Mouse (Mus musculus) heart, embryonic 11.5 days (tissue): ENCODE results near the gene Mns1. TPM values are rescaled to one million over a fixed set of nuclear protein-coding genes. Genes with fewer than 3 reads are reported as not detected.
A peak's percentile ranks its signal among the peaks of the same experiment; 100 is the strongest.
"Not testable (repeated sequence)": the region's sequence is repeated elsewhere in the genome, so short reads cannot be mapped to it uniquely, and the experiment has no call there.

Experiments
- ATAC-seq: fragments of 200-750 bp; cut with Nextera tagmentation; replicated peaks from 2 replicates; pipeline ENCODE4 v1.8.0; 2017; ENCODE audit warnings: moderate library complexity; ENCODE audit not compliant: insufficient number of reproducible peaks, low FRiP score, low TSS enrichment
- H3K27ac ChIP-seq: fragments of 300-500 bp; sonication (generic); 2 replicates; pipeline ENCODE4 v1.5.1; 2014; ENCODE audit warnings: mild to moderate bottlenecking, low read depth, low read length
- H3K27me3 ChIP-seq: fragments of 300-500 bp; sonication (generic); 2 replicates; pipeline ENCODE4 v1.6.1; 2014; ENCODE audit warnings: mild to moderate bottlenecking, low read length, mixed read lengths; ENCODE audit not compliant: control insufficient read depth, insufficient read depth
- H3K36me3 ChIP-seq: fragments of 300-500 bp; sonication (generic); 2 replicates; pipeline ENCODE4 v1.6.1; 2014; ENCODE audit warnings: mild to moderate bottlenecking, low read length, moderate library complexity, mixed read lengths; ENCODE audit not compliant: control insufficient read depth, insufficient read depth
- H3K4me1 ChIP-seq: fragments of 300-500 bp; sonication (generic); 2 replicates; pipeline ENCODE4 v1.6.1; 2014; ENCODE audit warnings: low read length; ENCODE audit not compliant: control insufficient read depth, insufficient read depth
- H3K4me2 ChIP-seq: fragments of 300-500 bp; sonication (generic); 2 replicates; pipeline ENCODE4 v1.6.1; 2014; ENCODE audit warnings: mild to moderate bottlenecking, moderate library complexity
- H3K4me3 ChIP-seq: fragments of 300-500 bp; sonication (generic); 2 replicates; pipeline ENCODE4 v1.5.1; 2014; ENCODE audit warnings: low read depth, low read length
- H3K9ac ChIP-seq: fragments of 300-500 bp; sonication (generic); 2 replicates; pipeline ENCODE4 v1.6.1; 2014; ENCODE audit warnings: mild to moderate bottlenecking, low read depth, low read length, moderate library complexity
- H3K9me3 ChIP-seq: fragments of 300-500 bp; sonication (generic); replicated peaks from 2 replicates; pipeline ENCODE4 v1.6.1; 2016; ENCODE audit warnings: low read length; ENCODE audit not compliant: control insufficient read depth
- WGBS: fragments of 180-500 bp; shearing (Covaris S2); extraction: QIAGEN DNeasy Blood & Tissue Kit; methylation state at CpG from one replicate; pipeline ENCODE4 v1.1.7; 2014; ENCODE audit not compliant: insufficient replicate concordance; 5-methylcytosine and 5-hydroxymethylcytosine counted together
- polyA plus RNA-seq: library from polyadenylated mRNA; unstranded; fragments of >200 nt; fragmentation: Nextera tagmentation; extraction: Ambion mirVana; gene quantifications from 2 replicates; pipeline ENCODE4 v1.2.1, GENCODE M21; 2014

The Mns1 gene
- polyA plus RNA-seq, 1 experiment from 2014 or later: 25.7 TPM

GRCm38 (mm10) chr9:72401769-72402168 is 36.0 kb upstream of the Mns1 start:
- not testable (repeated sequence) for H3K4me3 ChIP-seq, H3K36me3 ChIP-seq, H3K4me1 ChIP-seq, H3K9me3 ChIP-seq, H3K27ac ChIP-seq, H3K4me2 ChIP-seq, H3K9ac ChIP-seq, H3K27me3 ChIP-seq, ATAC-seq
- WGBS: 73% methylated on average over 4 of the region's 4 CpGs

DNA sequence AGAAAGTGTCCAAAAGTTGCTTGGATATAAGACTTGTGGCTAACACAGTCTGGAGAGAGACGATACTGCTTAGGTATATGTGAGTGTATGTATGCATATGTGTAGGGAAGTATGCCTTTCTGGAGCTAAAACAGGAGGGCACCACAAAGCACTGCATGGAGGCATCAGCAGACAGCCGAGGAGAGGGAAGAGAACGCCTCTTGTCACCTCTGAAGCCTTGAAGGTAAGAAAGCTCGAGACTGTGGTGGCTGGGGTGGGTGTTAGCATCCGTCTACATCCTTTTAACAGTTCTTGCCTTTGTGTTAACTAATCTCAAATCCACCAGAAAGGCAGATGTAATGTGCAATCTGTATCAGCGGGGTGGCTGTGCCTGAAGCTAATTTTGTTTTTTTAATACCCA is 34.4 kb upstream of the Mns1 start:
- Histone ChIP-seq H3K27me3 (no peaks in the 10 kb centered on the region), H3K4me3 (no peak overlapping the region), H3K9ac (no peak overlapping the region), H3K9me3 (no peaks in the 10 kb centered on the region), H3K4me1 (no peaks in the 10 kb centered on the region), H3K36me3 (no peaks in the 10 kb centered on the region), H3K27ac (no peak overlapping the region), H3K4me2 (no peak overlapping the region)
- ATAC-seq: no peak
- WGBS: 66% methylated on average over 6 of the region's 6 CpGs

- no peak overlapping the region for H3K9ac ChIP-seq
- no peaks in the 10 kb centered on the region for H3K9me3 ChIP-seq
- H3K27ac ChIP-seq: no peak overlapping the region
- no peaks in the 10 kb centered on the region for H3K36me3 ChIP-seq
- no peak overlapping the region for H3K4me3 ChIP-seq
- H3K4me1 ChIP-seq: peaks cover under 1% of the 10 kb centered on the region
- H3K4me2 ChIP-seq: no peak overlapping the region
- no peaks in the 10 kb centered on the region for H3K27me3 ChIP-seq
- WGBS: 84% methylated on average over 8 of the region's 8 CpGs
- no peak for ATAC-seq
Observed at GRCm38 (mm10) chr9:72404446-72404845, 33.4 kb upstream of the Mns1 start.

- Histone ChIP-seq H3K4me1 (peaks cover 5% of the 10 kb centered on the region), H3K4me2 (no peak overlapping the region)
- WGBS: 78% methylated on average over 3 of the region's 3 CpGs
Observed at GRCm38 (mm10) chr9:72404934-72405333, 32.9 kb upstream of the Mns1 start.

GRCm38 (mm10) chr9:72405882-72406638 is 31.8 kb upstream of the Mns1 start:
- Histone ChIP-seq H3K36me3 (no peaks in the 10 kb centered on the region), H3K27ac (no peak overlapping the region), H3K4me3 (no peak overlapping the region), H3K4me2 (no peak overlapping the region), H3K27me3 (no peaks in the 10 kb centered on the region), H3K9me3 (no peaks in the 10 kb centered on the region), H3K4me1 (peaks cover 5% of the 10 kb centered on the region), H3K9ac (no peak overlapping the region)
- ATAC-seq: no peak
- 67% methylated on average over 9 of the region's 9 CpGs for WGBS

More at GRCm38 (mm10) chr9:72404934-72405333, 32.9 kb upstream of the Mns1 start:
- H3K27ac ChIP-seq: no peak overlapping the region
- H3K9ac ChIP-seq: no peak overlapping the region
- H3K27me3 ChIP-seq: no peaks in the 10 kb centered on the region
- H3K9me3 ChIP-seq: no peaks in the 10 kb centered on the region
- ATAC-seq: no peak
- no peak overlapping the region for H3K4me3 ChIP-seq
- H3K36me3 ChIP-seq: no peaks in the 10 kb centered on the region

DNA sequence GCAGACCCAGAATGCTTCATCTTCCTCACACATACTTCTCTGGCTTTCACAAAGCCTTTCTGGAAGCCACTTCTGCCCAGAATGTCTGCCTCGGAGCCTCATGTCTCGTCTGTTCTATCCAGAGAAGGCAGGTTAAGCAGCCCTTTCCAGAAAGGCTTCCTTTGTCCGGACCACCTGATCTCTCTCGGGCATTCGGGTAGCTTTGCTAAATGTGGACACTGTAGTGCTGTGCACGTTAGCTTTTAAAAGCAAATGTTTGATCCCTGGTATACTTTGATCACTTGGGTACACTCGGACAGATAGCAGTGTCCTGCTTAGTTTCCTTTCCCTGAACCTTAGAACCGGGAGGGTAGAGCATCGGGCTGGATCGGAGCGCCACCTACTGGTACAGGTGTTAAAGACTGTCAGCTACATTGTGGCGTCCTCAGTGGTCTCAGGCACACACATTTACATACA is 29.7 kb upstream of the Mns1 start:
- WGBS: 13% methylated on average over 12 of the region's 12 CpGs
- Histone ChIP-seq H3K4me1 (peaks cover 5% of the 10 kb centered on the region), H3K9me3 (no peaks in the 10 kb centered on the region), H3K27me3 (no peaks in the 10 kb centered on the region), H3K9ac (peak overlapping the region; percentile 50; the same call in 1 of the 2 replicates), H3K4me3 (peak overlapping the region; percentile 23), H3K4me2 (peak overlapping the region; percentile 48), H3K36me3 (no peaks in the 10 kb centered on the region), H3K27ac (no peak overlapping the region)
- no peak for ATAC-seq

DNA sequence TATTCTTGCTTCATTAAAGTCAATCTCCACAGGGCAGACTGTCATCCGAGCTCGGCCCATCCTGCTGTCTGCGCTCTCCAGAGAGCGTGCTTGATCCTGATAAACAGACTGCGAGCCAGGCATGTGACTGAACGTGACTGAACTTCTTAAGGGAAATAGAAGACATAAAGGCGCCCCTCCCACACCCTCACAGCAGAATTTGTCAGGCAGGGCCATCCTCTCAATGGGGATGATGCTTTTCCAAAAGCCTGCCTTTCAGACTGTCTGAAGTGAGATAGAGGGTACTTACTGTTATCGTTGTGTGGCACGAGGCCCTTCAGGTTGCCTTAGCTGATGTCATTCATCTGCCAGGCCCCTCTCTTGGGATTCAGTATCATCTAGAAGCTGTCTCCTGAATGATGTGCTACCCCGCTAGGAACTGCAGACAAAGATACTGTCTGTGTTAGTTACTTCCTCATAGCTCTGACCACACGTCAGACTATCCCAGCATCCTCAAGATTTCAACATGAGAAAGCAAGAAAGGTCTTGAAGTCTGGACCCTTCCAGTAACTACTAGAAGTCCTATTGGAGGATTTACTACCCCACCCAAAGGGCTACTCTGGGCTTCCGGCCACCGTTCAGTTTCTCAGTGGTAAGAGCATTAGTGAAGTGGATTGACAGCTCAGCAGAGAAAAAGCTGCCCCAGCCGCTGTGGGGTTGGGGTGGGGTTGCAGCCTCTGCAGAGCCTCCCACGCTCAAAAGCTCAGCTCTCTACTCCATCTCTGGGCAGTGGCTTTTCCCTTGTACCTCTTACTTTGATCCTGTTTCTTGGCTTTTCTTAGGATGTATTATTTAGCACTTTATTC is 28.2 kb upstream of the Mns1 start:
- Histone ChIP-seq H3K4me1 (peaks cover 5% of the 10 kb centered on the region), H3K9ac (peak overlapping the region; percentile 25; the same call in 1 of the 2 replicates), H3K27ac (no peak overlapping the region), H3K9me3 (no peaks in the 10 kb centered on the region), H3K4me2 (peak overlapping the region; percentile 46), H3K4me3 (no peak overlapping the region; the same call in 1 of the 2 replicates), H3K27me3 (no peaks in the 10 kb centered on the region), H3K36me3 (no peaks in the 10 kb centered on the region)
- no peak for ATAC-seq
- 17% methylated on average over 15 of the region's 15 CpGs for WGBS

- 85% methylated on average over 2 of the region's 2 CpGs for whole genome bisulfite sequencing
- H3K9ac ChIP-seq: no peak overlapping the region
Observed at GRCm38 (mm10) chr9:72411746-72412145, 26.1 kb upstream of the Mns1 start.

More at GRCm38 (mm10) chr9:72411746-72412145, 26.1 kb upstream of the Mns1 start:
- Histone ChIP-seq H3K27me3 (no peaks in the 10 kb centered on the region), H3K36me3 (no peaks in the 10 kb centered on the region), H3K27ac (no peak overlapping the region), H3K4me2 (no peak overlapping the region), H3K9me3 (no peaks in the 10 kb centered on the region), H3K4me3 (no peak overlapping the region), H3K4me1 (peaks cover 5% of the 10 kb centered on the region)
- no peak for ATAC-seq
